ENCODE assay signal across 7 mouse cellular contexts in the genomic region with DNA sequence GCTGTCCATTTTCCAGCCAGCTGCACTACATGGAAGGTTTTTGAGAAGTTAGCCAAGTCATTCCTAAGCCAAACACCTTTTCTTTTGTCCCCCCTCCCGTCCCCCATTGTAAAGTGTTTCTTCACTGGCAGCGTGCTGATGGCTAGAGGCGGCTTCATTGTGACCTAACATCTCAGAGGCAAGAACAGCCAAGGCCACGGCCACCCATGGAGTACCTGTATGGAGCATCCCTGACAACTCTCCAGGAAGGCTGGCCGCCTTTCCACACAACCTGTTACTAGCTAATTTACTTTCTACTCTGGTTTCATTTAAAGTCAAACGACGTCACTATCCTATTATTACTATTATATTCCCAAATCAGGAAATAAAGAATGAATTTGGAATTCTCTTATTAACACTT.
"Had no signal": no experiment of that assay in that cellular context is flagged by ENCODE, and none has a peak within 500 bp of the region (broad histone marks: within the 10 kb centered on the region; RNA-seq: fewer than 3 reads in every experiment).

No protein-coding gene starts in this region.

- ATAC-seq: liver, postnatal 0 days had no signal

- DNase-seq: kidney, postnatal 14 days; liver, embryonic 13.5 days; liver, postnatal 0 days; midbrain, embryonic 14.5 days; retina, postnatal 1 day; right cerebral cortex, postnatal 4 days; thymus, postnatal 36 days had no signal
